Mouse (Mus musculus) CH12.LX (cell line): Measurements from ENCODE around the gene Myo15b. TPM values are rescaled to one million over a fixed set of nuclear protein-coding genes. Genes with fewer than 3 reads are reported as not detected.

Source experiments
- DNase-seq: peaks from one replicate; pipeline ENCODE4 v3.0.0-alpha.2; 2013; ENCODE audit errors: extremely low read depth
- H3K27ac ChIP-seq: 2 replicates; pipeline ENCODE4 v1.5.1; 2012; ENCODE audit warnings: low read depth, mild to moderate bottlenecking, control low read depth, moderate library complexity; ENCODE audit not compliant: insufficient read depth
- H3K27me3 ChIP-seq: replicated peaks from 2 replicates; pipeline ENCODE3; 2012; ENCODE audit warnings: inconsistent platforms
- H3K36me3 ChIP-seq, 2 experiments: replicated peaks in 1 of 2; 2 replicates each; pipeline versions ENCODE3 to v1.6.1; 2012; ENCODE audit warnings: inconsistent platforms in 1 of 2, low read length in 1 of 2, mild to moderate bottlenecking in 1 of 2, mixed read lengths in 1 of 2, moderate library complexity in 1 of 2; ENCODE audit not compliant: control insufficient read depth in 1 of 2, insufficient read depth in 1 of 2
- H3K4me1 ChIP-seq, 2 experiments: 2 replicates each; pipeline ENCODE4 v1.6.1; 2012; ENCODE audit warnings: inconsistent platforms in 1 of 2, moderate library complexity in 1 of 2; ENCODE audit not compliant: insufficient read depth in 2 of 2, control insufficient read depth in 1 of 2
- H3K4me2 ChIP-seq: 2 replicates; pipeline ENCODE4 v1.6.1; 2012; ENCODE audit warnings: low read depth, mild to moderate bottlenecking, control low read depth; ENCODE audit not compliant: poor library complexity, insufficient read depth, severe bottlenecking
- H3K4me3 ChIP-seq, 3 experiments: fragments of 150-350 bp in 1 of 3; sonication (generic) in 1 of 3; replicated peaks in 1 of 3; 2 replicates each; pipeline versions ENCODE3 to v1.5.1; 2011 to 2012; ENCODE audit warnings: low read depth in 2 of 3, low read length in 2 of 3, mild to moderate bottlenecking in 2 of 3, moderate library complexity in 2 of 3, control low read depth in 1 of 3, improper control_type of control experiment in 1 of 3, inconsistent platforms in 1 of 3, mixed read lengths in 1 of 3; ENCODE audit not compliant: poor library complexity in 1 of 3
- H3K79me2 ChIP-seq: replicated peaks from 2 replicates; pipeline ENCODE4 v1.6.1; 2012; ENCODE audit warnings: mild to moderate bottlenecking, moderate library complexity; ENCODE audit not compliant: control insufficient read depth, poor library complexity, insufficient read depth, severe bottlenecking; ENCODE audit errors: extremely low read depth
- H3K9ac ChIP-seq: 2 replicates; pipeline ENCODE4 v1.6.1; 2012; ENCODE audit warnings: low read depth, mild to moderate bottlenecking, control low read depth, moderate library complexity; ENCODE audit not compliant: insufficient read depth
- H3K9me3 ChIP-seq: replicated peaks from 2 replicates; pipeline ENCODE3; 2012; ENCODE audit warnings: low read length, inconsistent platforms, mixed read lengths
- BHLHE40 ChIP-seq: IDR thresholded peaks from 2 replicates; pipeline ENCODE4 v1.6.1; 2011; ENCODE audit warnings: mild to moderate bottlenecking, low read depth, low read length, improper control_type of control experiment
- CHD1 ChIP-seq: IDR thresholded peaks from 2 replicates; pipeline ENCODE4 v1.6.1; 2012; ENCODE audit warnings: low read depth, low read length, improper control_type of control experiment, inconsistent platforms
- CHD2 ChIP-seq: IDR thresholded peaks from 2 replicates; pipeline ENCODE4 v1.6.1; 2011; ENCODE audit warnings: low read length, improper control_type of control experiment
- CTCF ChIP-seq, 2 experiments: IDR thresholded peaks in 1 of 2; conservative IDR thresholded peaks in 1 of 2; 2 replicates each; pipeline ENCODE4 v1.5.1; 2011 to 2012; ENCODE audit warnings: low read depth in 2 of 2, low read length in 2 of 2, improper control_type of control experiment in 1 of 2, inconsistent platforms in 1 of 2, mild to moderate bottlenecking in 1 of 2, moderate library complexity in 1 of 2
- E2F4 ChIP-seq: IDR thresholded peaks from 2 replicates; pipeline ENCODE4 v1.6.1; 2011; ENCODE audit warnings: low read depth, low read length, improper control_type of control experiment; ENCODE audit not compliant: insufficient replicate concordance
- ELF1 ChIP-seq: IDR thresholded peaks from 2 replicates; pipeline ENCODE4 v1.6.1; 2014; ENCODE audit warnings: low read depth, mild to moderate bottlenecking, inconsistent platforms, low read length, improper control_type of control experiment
- EP300 ChIP-seq: IDR thresholded peaks from 2 replicates; pipeline ENCODE4 v1.6.1; 2011; ENCODE audit warnings: low read length, improper control_type of control experiment
- ETS1 ChIP-seq: conservative IDR thresholded peaks from 2 replicates; pipeline ENCODE4 v1.6.1; 2012; ENCODE audit warnings: low read depth, mild to moderate bottlenecking, inconsistent platforms, low read length, improper control_type of control experiment, moderate library complexity
- HCFC1 ChIP-seq: IDR thresholded peaks from 2 replicates; pipeline ENCODE4 v1.6.1; 2012; ENCODE audit warnings: low read depth, mild to moderate bottlenecking, inconsistent platforms, low read length, improper control_type of control experiment
- IRF4 ChIP-seq: IDR thresholded peaks from 2 replicates; pipeline ENCODE4 v1.6.1; 2014; ENCODE audit warnings: low read depth, mild to moderate bottlenecking, inconsistent platforms, low read length, improper control_type of control experiment
- JUN ChIP-seq: IDR thresholded peaks from 2 replicates; pipeline ENCODE4 v1.6.1; 2011; ENCODE audit warnings: low read depth, mild to moderate bottlenecking, low read length, improper control_type of control experiment, moderate library complexity; ENCODE audit not compliant: insufficient read depth
- JUND ChIP-seq: conservative IDR thresholded peaks from 2 replicates; pipeline ENCODE4 v1.6.1; 2011; ENCODE audit warnings: low read depth, low read length, improper control_type of control experiment
- KAT2A ChIP-seq: IDR thresholded peaks from 2 replicates; pipeline ENCODE4 v1.6.1; 2012; ENCODE audit warnings: low read length, improper control_type of control experiment, inconsistent platforms; ENCODE audit not compliant: insufficient replicate concordance
- MAFK ChIP-seq: IDR thresholded peaks from 2 replicates; pipeline ENCODE4 v1.6.1; 2011; ENCODE audit warnings: low read length, improper control_type of control experiment; ENCODE audit not compliant: insufficient replicate concordance
- MAX ChIP-seq: IDR thresholded peaks from 2 replicates; pipeline ENCODE4 v1.6.1; 2011; ENCODE audit warnings: low read length, improper control_type of control experiment
- MAZ ChIP-seq: IDR thresholded peaks from 2 replicates; pipeline ENCODE4 v1.6.1; 2012; ENCODE audit warnings: low read depth, mild to moderate bottlenecking, inconsistent platforms, low read length, improper control_type of control experiment, moderate library complexity
- MEF2A ChIP-seq: IDR thresholded peaks from 2 replicates; pipeline ENCODE4 v1.6.1; 2014; ENCODE audit warnings: low read depth, mild to moderate bottlenecking, inconsistent platforms, low read length, improper control_type of control experiment, borderline replicate concordance
- MXI1 ChIP-seq: IDR thresholded peaks from 2 replicates; pipeline ENCODE4 v1.6.1; 2011; ENCODE audit warnings: mild to moderate bottlenecking, low read depth, low read length, improper control_type of control experiment
- MYC ChIP-seq: IDR thresholded peaks from 2 replicates; pipeline ENCODE4 v1.6.1; 2011; ENCODE audit warnings: low read depth, mild to moderate bottlenecking, improper control_type of control experiment, low read length
- NELFE ChIP-seq: IDR thresholded peaks from 2 replicates; pipeline ENCODE4 v1.6.1; 2011; ENCODE audit warnings: low read depth, low read length, improper control_type of control experiment
- NRF1 ChIP-seq: IDR thresholded peaks from 2 replicates; pipeline ENCODE4 v1.6.1; 2014; ENCODE audit warnings: low read depth, mild to moderate bottlenecking, inconsistent platforms, low read length, improper control_type of control experiment, moderate library complexity
- PAX5 ChIP-seq: IDR thresholded peaks from 2 replicates; pipeline ENCODE4 v1.6.1; 2012; ENCODE audit warnings: low read length, inconsistent platforms, mixed read lengths
- POLR2A ChIP-seq: IDR thresholded peaks from 2 replicates; pipeline ENCODE4 v1.6.1; 2011; ENCODE audit warnings: low read depth, mild to moderate bottlenecking, improper control_type of control experiment, low read length
- POLR2AphosphoS2 ChIP-seq: IDR thresholded peaks from 2 replicates; pipeline ENCODE4 v1.6.1; 2011; ENCODE audit warnings: low read depth, low read length, improper control_type of control experiment
- RAD21 ChIP-seq: IDR thresholded peaks from 2 replicates; pipeline ENCODE4 v1.6.1; 2011; ENCODE audit warnings: low read depth, mild to moderate bottlenecking, low read length, improper control_type of control experiment, moderate library complexity
- RCOR1 ChIP-seq: conservative IDR thresholded peaks from 2 replicates; pipeline ENCODE4 v1.6.1; 2012; ENCODE audit warnings: low read depth, mild to moderate bottlenecking, inconsistent platforms, low read length, improper control_type of control experiment
- SIN3A ChIP-seq: IDR thresholded peaks from 2 replicates; pipeline ENCODE4 v1.6.1; 2012; ENCODE audit warnings: low read length, improper control_type of control experiment, inconsistent platforms
- TBP ChIP-seq: conservative IDR thresholded peaks from 2 replicates; pipeline ENCODE4 v1.6.1; 2011; ENCODE audit warnings: low read depth, low read length, improper control_type of control experiment
- TCF12 ChIP-seq: IDR thresholded peaks from 2 replicates; pipeline ENCODE4 v1.6.1; 2014; ENCODE audit warnings: low read depth, mild to moderate bottlenecking, inconsistent platforms, low read length, improper control_type of control experiment
- ZC3H11A ChIP-seq: IDR thresholded peaks from 2 replicates; pipeline ENCODE4 v1.6.1; 2012; ENCODE audit warnings: low read depth, mild to moderate bottlenecking, inconsistent platforms, low read length, improper control_type of control experiment
- ZKSCAN1 ChIP-seq: IDR thresholded peaks from 2 replicates; pipeline ENCODE4 v1.6.1; 2012; ENCODE audit warnings: low read depth, inconsistent platforms, low read length, improper control_type of control experiment, borderline replicate concordance
- ZMIZ1 ChIP-seq: IDR thresholded peaks from 2 replicates; pipeline ENCODE4 v1.6.1; 2012; ENCODE audit warnings: low read depth, mild to moderate bottlenecking, inconsistent platforms, low read length, improper control_type of control experiment
- ZNF384 ChIP-seq: IDR thresholded peaks from 2 replicates; pipeline ENCODE4 v1.6.1; 2012; ENCODE audit warnings: low read depth, low read length, improper control_type of control experiment, inconsistent platforms
- dilution Hi-C: fragments of 300-500 bp; cut with MboI; formaldehyde crosslinking; loops from 2 replicates; pipeline ENCODE4 v1.14.3; 2020; ENCODE audit warnings: low sequenced_read_pairs; ENCODE audit not compliant: extremely low pct_unique_long_range_greater_than_20kb, extremely low pct_ligation_motif_present
- in situ Hi-C: fragments of 300-500 bp; cut with MboI; formaldehyde crosslinking; loops from 3 replicates; pipeline ENCODE4 v1.14.3; 2019; ENCODE audit warnings: low sequenced_read_pairs, low pct_ligation_motif_present, low pct_unique_long_range_greater_than_20kb, mixed read lengths
- polyA plus RNA-seq: library from polyadenylated mRNA; unstranded; fragments of >175 nt; gene quantifications from 2 replicates; pipeline ENCODE4 v1.2.1, GENCODE M21; 2012; ENCODE audit warnings: low read depth; ENCODE audit not compliant: insufficient read length
- total RNA-seq, 2 experiments: library from RNA; depleted of rRNA; stranded (reverse); fragments of 300-350 nt in 1 of 2; fragments of >200 nt in 1 of 2; gene quantifications; 2 replicates each; pipeline ENCODE4 v1.2.3; 2012 to 2014

Myo15b gene
- total and polyA plus RNA-seq, 3 experiments = 0.21 to 0.43 TPM; not detected in 1

DNA sequence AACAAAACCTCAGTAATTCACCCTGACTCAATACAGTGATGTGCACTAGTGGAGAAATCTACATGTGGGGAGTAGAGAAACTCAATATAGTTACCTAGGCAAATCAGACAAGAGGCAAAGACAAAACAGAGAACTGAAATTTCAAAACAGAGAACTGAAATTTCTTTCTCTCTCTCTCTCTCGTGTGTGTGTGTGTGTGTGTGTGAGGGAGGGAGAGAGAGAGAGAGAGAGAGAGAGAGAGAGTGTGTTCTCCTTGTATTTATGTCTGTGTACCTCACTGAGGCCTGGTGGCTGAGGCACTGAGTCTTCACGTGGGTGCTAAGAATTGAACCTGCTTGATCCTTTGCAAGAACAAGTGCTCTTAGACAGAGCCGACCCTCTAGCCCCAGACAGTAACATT, 71.6 kb downstream of the Myo15b start:
- peak overlapping the region; percentile 84 for H3K27ac ChIP-seq

DNA sequence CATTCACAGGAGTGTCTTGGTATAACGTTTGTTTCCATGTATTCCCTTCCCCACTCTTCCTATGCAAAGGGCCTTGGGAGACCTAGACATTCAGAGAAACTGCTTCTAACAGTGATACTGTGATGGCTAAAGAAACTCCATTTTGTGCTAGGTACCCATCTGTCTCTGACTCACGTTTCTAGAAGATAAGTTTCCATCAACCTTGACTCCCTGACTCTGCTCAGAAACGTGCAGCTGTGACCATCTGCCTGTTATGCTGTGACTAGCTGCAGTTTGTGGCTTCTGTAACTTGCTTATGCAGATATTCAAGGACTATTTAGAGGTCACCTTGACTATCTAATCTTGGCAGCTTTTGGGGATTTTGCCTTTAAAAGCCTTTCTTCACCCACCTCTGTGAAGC, 73.0 kb downstream of the Myo15b start:
- no peaks in the 10 kb centered on the region for H3K27me3 ChIP-seq
- peak overlapping the region in 2 of 3 experiments; percentile 82 to 96 for H3K4me3 ChIP-seq
- peak overlapping the region; percentile 79 for H3K27ac ChIP-seq
- peaks cover 24 to 39% of the 10 kb centered on the region in 2 experiments for H3K36me3 ChIP-seq
- peak overlapping the region; percentile 88 for H3K9ac ChIP-seq
- in situ Hi-C loops = loop anchor here (5.0 kb wide), 1 partner anchor 76 kb away; no protein-coding TSS in a partner anchor
- peaks cover 33 to 77% of the 10 kb centered on the region in 2 experiments for H3K4me1 ChIP-seq
- peak; percentile 80 for DNase-seq
- H3K4me2 ChIP-seq = peak overlapping the region; percentile 99
- TF ChIP-seq BHLHE40 (peak; percentile 100), MXI1 (peak; percentile 58; the same call in 1 of the 2 replicates), MAX (peak; percentile 69; the same call in 1 of the 2 replicates), JUN (peak; percentile 48), ZNF384 (no peak), MYC (peak; percentile 76), TBP (no peak), JUND (peak; percentile 74), ZKSCAN1 (no peak), IRF4 (peak; percentile 76), SIN3A (peak; percentile 71; the same call in 1 of the 2 replicates), MEF2A (peak; percentile 66), ETS1 (peak; percentile 90), PAX5 (no peak), EP300 (peak; percentile 85), TCF12 (peak; percentile 88), ZC3H11A (no peak), RCOR1 (peak; percentile 92)
- dilution Hi-C loops = no loop called here
- peaks cover 40% of the 10 kb centered on the region for H3K79me2 ChIP-seq
- H3K9me3 ChIP-seq = no peaks in the 10 kb centered on the region

More for the DNA sequence above, 71.6 kb downstream of the Myo15b start:
- Histone ChIP-seq H3K4me1 (peaks cover 30 to 74% of the 10 kb centered on the region in 2 experiments), H3K4me2 (peak overlapping the region; percentile 92), H3K9ac (no peak overlapping the region; the same call in 1 of the 2 replicates), H3K9me3 (no peaks in the 10 kb centered on the region), H3K4me3 (no peak overlapping the region), H3K36me3 (peaks cover 25 to 35% of the 10 kb centered on the region in 2 experiments), H3K27me3 (no peaks in the 10 kb centered on the region), H3K79me2 (peaks cover 25% of the 10 kb centered on the region)
- peak; percentile 83 for TF ChIP-seq TBP
- TF ChIP-seq E2F4 = no peak
- peak; percentile 93 for TF ChIP-seq CHD2
- TF ChIP-seq ETS1 = peak; percentile 98
- TF ChIP-seq MAZ = peak; percentile 100
- TF ChIP-seq EP300 = peak; percentile 100
- TF ChIP-seq CTCF (conservative IDR thresholded peaks at IDR 0.05 in 1 of 2, IDR thresholded peaks at IDR 0.05 in 1 of 2; ENCODE audit: low read depth in 2 of 2, low read length in 2 of 2) = no peak
- peak; percentile 99 for TF ChIP-seq BHLHE40
- no peak for TF ChIP-seq NRF1
- no peak; the same call in 1 of the 2 replicates for TF ChIP-seq ZKSCAN1
- peak; percentile 100 for TF ChIP-seq IRF4
- TF ChIP-seq POLR2A = peak; percentile 39; the same call in 1 of the 2 replicates
- peak; percentile 85 for TF ChIP-seq JUN
- TF ChIP-seq SIN3A = peak; percentile 99
- TF ChIP-seq RCOR1 = peak; percentile 100
- peak; percentile 98 for TF ChIP-seq MEF2A
- peak; percentile 86 for TF ChIP-seq MAFK
- TF ChIP-seq RAD21 = no peak
- TF ChIP-seq CHD1 = peak; percentile 74; the same call in 1 of the 2 replicates
- TF ChIP-seq MYC = peak; percentile 98
- TF ChIP-seq POLR2AphosphoS2 = peak; percentile 75; the same call in 1 of the 2 replicates
- TF ChIP-seq ELF1 = peak; percentile 68; the same call in 1 of the 2 replicates
- peak; percentile 65 for TF ChIP-seq ZNF384
- TF ChIP-seq MAX = peak; percentile 91
- no peak for TF ChIP-seq ZC3H11A
- peak; percentile 97 for TF ChIP-seq TCF12
- TF ChIP-seq HCFC1 = peak; percentile 75
- no peak; the same call in 1 of the 2 replicates for TF ChIP-seq ZMIZ1
- 0 out of 2 replicates have a peak, but pooled peaks have one; percentile 55 for TF ChIP-seq KAT2A
- peak; percentile 50; the same call in 1 of the 2 replicates for TF ChIP-seq NELFE
- TF ChIP-seq JUND = peak; percentile 99
- TF ChIP-seq MXI1 = peak; percentile 96
- dilution Hi-C loops (no loop called here), in situ Hi-C loops (loop anchor here (5.0 kb wide), 1 partner anchor 77 kb away; no protein-coding TSS in a partner anchor)
- peak; percentile 90 for DNase-seq
